Mouse (Mus musculus) kidney, adult 2 months (tissue): ENCODE measurements at regions not wholly inside any gene's neighbourhood (a gene's known extent, or its start where the extent isn't known, plus 50 kb on each side); places are given as distances from the start of the nearest gene placed in this dataset.

ENCODE experiments used
- CTCF ChIP-seq: fragments of 200-500 bp; conservative IDR thresholded peaks from 2 replicates; pipeline ENCODE4 v1.5.1; 2011; ENCODE audit warnings: low read depth, mild to moderate bottlenecking, control low read depth, low read length, moderate library complexity, mixed read lengths; ENCODE audit not compliant: insufficient read depth, insufficient read length
- POLR2A ChIP-seq: fragments of 200-500 bp; IDR thresholded peaks from one replicate; pipeline ENCODE4 v1.6.1; 2011; ENCODE audit warnings: low read depth, low read length, control low read depth

DNA sequence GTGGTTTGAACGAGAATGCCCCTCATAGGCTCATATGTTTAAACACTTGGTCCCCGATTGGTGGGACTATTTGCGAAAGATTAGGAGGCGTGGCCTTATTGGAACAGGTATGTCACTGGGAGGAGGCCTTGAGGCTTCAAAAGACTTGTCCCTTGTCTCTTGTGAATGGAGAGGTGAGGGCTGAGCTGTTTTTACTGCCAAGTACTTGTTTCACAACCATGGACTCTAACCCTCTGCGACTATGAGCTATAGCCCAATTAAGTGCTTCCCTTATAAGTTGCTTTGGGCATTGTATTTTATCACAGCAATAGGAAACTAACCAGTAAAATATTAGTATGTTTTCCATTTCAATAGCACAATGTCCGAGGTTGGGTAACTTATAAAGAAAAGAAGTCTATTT, 511.7 kb downstream of the Bnc2 start:
- TF ChIP-seq CTCF (no peak), POLR2A (no peak)
